Mouse (Mus musculus): Measurements from ENCODE around the gene Gm26602.

DNA sequence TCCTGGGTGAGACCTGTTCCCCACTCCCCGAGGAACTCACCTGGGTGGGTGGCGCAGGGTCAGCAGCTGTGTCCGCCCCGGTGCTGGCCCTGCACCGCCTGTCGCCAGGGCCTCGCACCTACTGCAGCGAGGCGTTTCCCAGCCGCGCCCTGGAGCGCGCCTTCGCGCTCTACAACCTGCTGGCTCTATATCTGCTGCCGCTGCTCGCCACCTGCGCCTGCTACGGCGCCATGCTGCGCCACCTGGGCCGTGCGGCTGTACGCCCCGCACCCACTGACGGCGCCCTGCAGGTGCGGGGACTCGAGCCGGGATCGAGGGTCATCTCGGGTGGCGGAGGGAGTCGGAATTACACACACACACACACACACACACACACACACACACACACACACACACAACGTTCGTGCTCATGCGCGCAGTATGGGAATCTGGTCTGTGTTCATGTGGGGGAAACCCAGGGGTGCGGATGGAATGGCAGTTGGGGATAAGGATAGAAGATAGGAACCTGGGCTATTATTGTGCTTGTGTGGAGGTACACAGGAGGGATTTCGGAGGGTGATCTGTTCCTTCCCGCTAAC, 10.4 kb downstream of the Gm26602 start, which contains the start of gene R3hdm4:
- no peak for TF ChIP-seq MAFK (IDR thresholded peaks at IDR 0.05; ENCODE audit: insufficient read depth, low read depth, low read length)
- no peak for TF ChIP-seq ZNF384 (IDR thresholded peaks at IDR 0.05; ENCODE audit: low read depth, low read length)

All from ES-E14 (cell line).